Mouse (Mus musculus) cerebellum, postnatal 25 days (tissue): ENCODE measurements at regions not wholly inside any gene's neighbourhood (a gene's known extent, or its start where the extent isn't known, plus 50 kb on each side); places are given as distances from the start of the nearest gene placed in this dataset.

Experiments
- DNase-seq, 2 experiments: peaks; one replicate each; pipeline ENCODE4 v3.0.0; 2021; ENCODE audit warnings: mixed read lengths in 2 of 2

DNA sequence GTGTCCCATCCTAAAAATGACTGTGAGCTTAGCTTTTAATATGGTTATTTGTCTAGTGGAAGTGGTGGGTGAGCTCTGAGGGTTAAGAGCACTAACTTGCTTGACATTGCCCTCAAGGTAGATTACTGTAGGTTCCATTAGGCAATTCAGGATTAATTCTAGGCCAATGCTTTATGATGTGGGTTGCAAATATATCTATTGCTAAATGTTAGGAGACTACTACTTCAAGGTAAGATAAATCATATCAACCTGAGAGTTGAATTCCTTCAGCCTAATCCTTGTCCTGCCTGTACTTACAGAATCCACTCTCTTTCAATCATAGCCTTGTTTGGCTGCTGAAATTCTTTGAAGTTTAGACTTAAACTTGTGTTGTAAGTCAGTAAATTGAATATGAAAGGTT, 501.2 kb upstream of the Pappa start:
- DNase-seq: no peak

- peak; percentile 53 to 67 for DNase-seq
Observed at GRCm38 (mm10) chr4:64632189-64632588, 491.8 kb upstream of the Pappa start.

GRCm38 (mm10) chr4:64635256-64635962, 488.6 kb upstream of the Pappa start:
- DNase-seq: no peak

- DNase-seq: peak in 1 of 2 experiments; percentile 44
Observed at GRCm38 (mm10) chr4:64640056-64640455, 483.9 kb upstream of the Pappa start.

DNA sequence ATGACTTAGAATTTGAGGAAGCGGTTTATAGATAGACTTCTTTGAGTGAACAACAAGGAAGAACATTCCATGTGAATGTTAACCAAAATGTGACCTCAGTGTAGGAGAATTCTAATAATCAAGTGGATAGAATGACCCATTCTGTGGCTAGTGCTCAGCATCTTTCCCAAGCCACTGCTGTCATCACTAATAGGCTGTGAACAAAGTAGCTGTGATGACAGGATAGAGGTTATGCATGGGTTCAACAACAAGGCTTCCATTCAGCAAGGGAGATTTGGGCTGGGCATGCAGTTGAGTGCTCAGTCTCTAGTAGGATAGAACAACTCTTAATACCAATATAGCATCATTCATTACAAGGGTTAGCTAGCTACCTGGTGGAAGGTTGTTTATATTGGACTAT, 483.0 kb upstream of the Pappa start:
- DNase-seq: no peak

GRCm38 (mm10) chr4:64645141-64645540, 478.8 kb upstream of the Pappa start:
- DNase-seq: no peak

- DNase-seq: no peak
Observed at GRCm38 (mm10) chr4:64654157-64654556, 469.8 kb upstream of the Pappa start.

- no peak for DNase-seq
Observed at GRCm38 (mm10) chr4:64655534-64655933, 468.4 kb upstream of the Pappa start.

GRCm38 (mm10) chr4:64663722-64664121, 460.3 kb upstream of the Pappa start:
- no peak for DNase-seq

DNA sequence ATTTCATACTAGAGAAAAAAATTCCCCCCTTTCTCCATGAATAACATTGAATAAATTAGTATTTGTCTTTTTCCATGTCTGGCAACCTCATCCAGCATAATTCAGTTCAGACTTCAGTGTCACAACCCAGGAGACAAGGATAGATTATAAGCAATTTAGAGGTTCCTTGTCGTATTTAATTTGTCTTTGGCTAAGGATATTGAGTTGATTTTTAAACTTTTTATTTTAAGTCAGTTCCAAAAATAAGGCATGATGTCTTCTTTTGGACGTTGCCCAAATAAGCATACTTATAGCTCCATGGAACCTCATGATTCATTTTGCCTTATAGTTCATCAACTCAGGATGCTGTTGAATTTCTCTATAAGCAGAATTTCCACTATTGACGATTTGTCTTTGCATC, 456.0 kb upstream of the Pappa start:
- DNase-seq: no peak

GRCm38 (mm10) chr4:64669722-64670121, 454.3 kb upstream of the Pappa start:
- no peak for DNase-seq

DNA sequence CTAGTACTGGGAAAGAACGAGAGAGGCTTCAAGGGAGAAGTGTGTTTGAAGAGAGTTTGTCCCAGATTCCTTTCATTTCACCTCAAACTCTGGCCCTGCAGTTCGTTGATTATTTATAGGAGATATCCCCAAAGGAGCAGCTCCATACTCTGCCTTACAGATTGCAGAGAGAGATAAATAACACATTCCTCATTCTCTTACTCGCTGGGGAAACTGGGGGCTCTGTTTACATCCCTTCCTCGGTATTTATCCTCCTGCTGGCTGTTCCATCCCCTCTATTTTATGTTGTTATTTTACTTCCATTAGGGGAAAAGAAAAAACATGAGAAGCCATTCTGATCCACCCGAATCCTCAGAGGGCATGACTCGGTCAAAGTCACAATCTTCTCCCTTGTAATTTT, 447.5 kb upstream of the Pappa start:
- no peak for DNase-seq

DNA sequence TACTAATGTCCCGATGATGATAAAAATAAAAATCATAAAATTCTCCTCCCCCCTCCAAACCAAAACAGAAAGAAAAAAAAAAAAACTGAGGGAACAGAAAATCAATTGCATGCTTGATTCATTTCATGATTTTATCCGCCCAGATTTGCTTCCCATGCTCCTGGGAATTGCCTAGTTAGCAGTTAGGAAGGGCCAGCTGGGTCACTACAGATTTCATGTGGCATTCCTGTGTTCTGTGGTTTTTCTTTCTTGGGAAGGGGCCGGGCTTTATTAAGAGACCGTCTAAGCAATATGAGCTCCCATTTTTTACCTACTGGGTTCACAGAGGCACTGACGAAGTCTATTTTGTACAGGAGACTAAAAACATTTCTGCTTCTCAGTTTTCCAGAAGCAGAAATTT, 447.1 kb upstream of the Pappa start:
- no peak for DNase-seq

GRCm38 (mm10) chr4:64684654-64685053, 439.3 kb upstream of the Pappa start:
- DNase-seq: no peak

- DNase-seq: no peak
Observed at GRCm38 (mm10) chr4:64696134-64696533, 427.8 kb upstream of the Pappa start.

- DNase-seq: no peak
Observed at GRCm38 (mm10) chr4:64723296-64723695, 400.7 kb upstream of the Pappa start.

- no peak for DNase-seq
Observed at GRCm38 (mm10) chr4:64724851-64725250, 399.1 kb upstream of the Pappa start.

DNA sequence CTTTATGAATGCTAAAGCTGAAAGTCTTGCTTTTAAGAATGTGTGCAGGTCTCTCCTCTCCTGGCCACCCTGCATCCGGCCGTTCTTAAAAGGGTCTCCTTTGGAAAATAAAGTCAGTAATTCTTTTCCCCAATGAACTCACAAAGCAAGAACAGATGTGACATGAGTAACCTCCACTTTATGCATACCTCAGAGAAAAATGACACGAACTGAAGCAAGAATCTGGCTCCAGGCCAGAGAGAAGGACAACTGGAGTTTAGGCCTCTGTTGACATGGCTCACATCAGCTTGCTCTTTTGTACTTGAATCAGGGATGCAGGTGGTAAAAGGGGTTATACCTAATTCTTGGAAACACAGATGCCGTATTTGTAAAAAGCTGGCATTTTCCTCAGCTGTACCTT, 368.0 kb upstream of the Pappa start:
- DNase-seq: peak in 1 of 2 experiments; percentile 4

DNA sequence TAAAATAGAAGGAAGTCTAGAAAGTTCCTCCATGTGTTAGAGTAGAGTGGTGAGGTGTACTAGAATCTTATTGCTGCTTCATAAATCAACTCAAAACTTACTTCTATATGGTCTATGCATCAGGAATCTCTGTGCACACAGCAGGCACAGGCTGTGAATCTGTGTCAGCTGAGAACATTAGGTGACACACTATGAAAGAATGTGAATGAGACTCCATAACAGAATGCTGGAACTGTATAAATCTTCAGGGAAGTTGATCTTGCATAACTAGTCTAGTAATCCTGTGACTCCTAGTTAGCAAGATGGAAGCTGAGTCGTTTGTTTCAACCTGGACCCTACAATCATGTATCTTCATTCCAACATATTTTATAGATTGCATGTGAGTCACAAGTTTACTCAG, 355.4 kb upstream of the Pappa start:
- DNase-seq: no peak

GRCm38 (mm10) chr4:64803886-64804285, 320.1 kb upstream of the Pappa start:
- DNase-seq: peak; percentile 76 to 84

DNA sequence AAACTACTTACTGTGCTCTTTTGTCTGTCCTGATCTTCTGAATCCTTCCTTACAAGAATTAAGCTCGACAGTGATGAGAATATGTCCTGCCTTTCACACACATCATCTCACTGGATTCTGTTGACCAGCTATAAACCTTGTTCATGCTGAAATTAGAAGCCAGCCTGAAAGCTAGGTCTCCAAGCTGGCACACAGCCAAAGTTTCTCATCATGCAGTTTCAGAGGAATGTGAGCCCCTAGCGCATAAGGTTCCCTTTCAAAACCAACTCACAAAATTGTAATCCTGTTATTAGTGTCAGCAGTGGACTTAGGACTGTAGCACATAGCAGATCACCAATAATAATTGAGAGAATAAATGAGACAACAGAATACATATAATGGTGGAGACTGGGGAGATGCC, 319.0 kb upstream of the Pappa start:
- DNase-seq: peak; percentile 27 to 46

- DNase-seq: no peak
Observed at GRCm38 (mm10) chr4:64807148-64807547, 316.8 kb upstream of the Pappa start.

DNA sequence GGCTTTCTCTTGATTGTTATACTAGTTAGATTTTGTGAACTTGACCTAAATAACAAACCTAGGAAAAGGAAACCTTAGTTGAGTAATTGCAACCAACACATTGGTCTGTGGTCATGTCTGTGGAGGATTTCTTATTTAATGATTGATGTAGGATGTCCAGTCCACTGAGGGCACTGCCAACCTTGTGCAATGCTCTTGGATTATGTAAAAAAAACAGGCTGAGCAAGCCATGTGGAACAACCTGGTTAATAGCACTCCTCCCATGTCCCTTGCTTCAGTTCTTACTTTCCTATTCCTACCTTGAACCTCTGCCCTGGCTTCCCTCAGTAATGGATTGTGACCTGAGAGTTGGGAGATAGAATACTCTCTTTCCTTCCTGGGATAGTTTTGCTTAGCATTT, 312.0 kb upstream of the Pappa start:
- no peak for DNase-seq

- no peak for DNase-seq
Observed at GRCm38 (mm10) chr4:64812812-64813211, 311.2 kb upstream of the Pappa start.

GRCm38 (mm10) chr4:64832882-64833281, 291.1 kb upstream of the Pappa start:
- peak; percentile 11 to 42 for DNase-seq
